Mouse (Mus musculus) limb, embryonic 12.5 days (tissue): ENCODE data around the gene Metrn. TPM values are rescaled to one million over a fixed set of nuclear protein-coding genes. Genes with fewer than 3 reads are reported as not detected.

ENCODE experiments used
- ATAC-seq: fragments of 200-750 bp; cut with Nextera tagmentation; 2 replicates; pipeline ENCODE4 v1.8.0; 2017; ENCODE audit warnings: low read depth, moderate TSS enrichment; ENCODE audit not compliant: insufficient number of reproducible peaks, insufficient read depth, low FRiP score, low TSS enrichment
- H3K27ac ChIP-seq: fragments of 300-500 bp; sonication (generic); 2 replicates; pipeline ENCODE4 v1.5.1; 2016; ENCODE audit warnings: mild to moderate bottlenecking, moderate library complexity
- H3K27me3 ChIP-seq: fragments of 300-500 bp; sonication (generic); 2 replicates; pipeline ENCODE4 v1.6.1; 2016; ENCODE audit warnings: mild to moderate bottlenecking, moderate library complexity
- H3K36me3 ChIP-seq: fragments of 300-500 bp; sonication (generic); 2 replicates; pipeline ENCODE4 v1.6.1; 2016; ENCODE audit warnings: mild to moderate bottlenecking, moderate library complexity
- H3K4me1 ChIP-seq: fragments of 300-500 bp; sonication (generic); replicated peaks from 2 replicates; pipeline ENCODE4 v1.6.1; 2016
- H3K4me2 ChIP-seq: fragments of 300-500 bp; sonication (generic); 2 replicates; pipeline ENCODE4 v1.6.1; 2016; ENCODE audit warnings: mild to moderate bottlenecking, moderate library complexity
- H3K4me3 ChIP-seq: fragments of 300-500 bp; sonication (generic); replicated peaks from 2 replicates; pipeline ENCODE4 v1.5.1; 2016; ENCODE audit warnings: mild to moderate bottlenecking
- H3K9ac ChIP-seq: fragments of 300-500 bp; sonication (generic); replicated peaks from 2 replicates; pipeline ENCODE4 v1.6.1; 2016; ENCODE audit warnings: mild to moderate bottlenecking, moderate library complexity
- H3K9me3 ChIP-seq: fragments of 300-500 bp; sonication (generic); 2 replicates; pipeline ENCODE4 v1.6.1; 2016; ENCODE audit warnings: mild to moderate bottlenecking, moderate library complexity
- WGBS: fragments of 180-500 bp; shearing (Covaris S2); methylation state at CpG from one replicate; pipeline ENCODE4 v1.1.7; 2016; 5-methylcytosine and 5-hydroxymethylcytosine counted together
- polyA plus RNA-seq: library from polyadenylated mRNA; unstranded; fragments of >200 nt; fragmentation: Nextera tagmentation; extraction: Ambion mirVana; gene quantifications from 2 replicates; pipeline ENCODE4 v1.2.1, GENCODE M21; 2016

Gene Metrn
- polyA plus RNA-seq, 1 experiment from 2014 or later = 50.5 TPM

- Histone ChIP-seq H3K9ac (no peak overlapping the region), H3K4me3 (no peak overlapping the region), H3K4me2 (no peak overlapping the region), H3K27ac (no peak overlapping the region), H3K4me1 (peaks cover 10% of the 10 kb centered on the region), H3K9me3 (no peaks in the 10 kb centered on the region), H3K27me3 (no peaks in the 10 kb centered on the region; the same call in 1 of the 2 replicates), H3K36me3 (no peaks in the 10 kb centered on the region)
- no peak for ATAC-seq
- 74% methylated on average over 8 of the region's 8 CpGs for WGBS
Observed at GRCm38 (mm10) chr17:25760148-25760547, 36.8 kb downstream of the Metrn start.

DNA sequence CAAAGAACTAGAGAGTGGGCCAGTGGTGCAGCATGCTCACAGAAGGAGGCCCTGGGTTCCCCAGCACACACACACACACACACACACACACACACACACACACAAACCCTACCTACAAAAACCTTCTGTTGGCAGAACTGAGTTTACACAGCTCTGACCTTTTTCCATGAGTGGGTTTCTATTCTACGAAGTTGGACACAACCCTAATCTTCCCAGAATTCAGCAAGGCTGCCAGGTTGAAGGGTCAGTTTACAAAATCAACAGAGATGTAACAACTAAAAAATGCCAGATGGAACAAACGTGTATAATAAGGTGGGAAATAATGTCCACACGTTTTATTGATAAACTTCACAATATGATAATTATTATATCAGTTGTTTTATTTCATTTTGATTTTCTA lies 39.2 kb downstream of the Metrn start:
- H3K4me1 ChIP-seq = peaks cover 10% of the 10 kb centered on the region
- H3K27ac ChIP-seq = no peak overlapping the region
- H3K9ac ChIP-seq = no peak overlapping the region
- no peak overlapping the region for H3K4me2 ChIP-seq
- no peaks in the 10 kb centered on the region for H3K36me3 ChIP-seq
- no peaks in the 10 kb centered on the region; the same call in 1 of the 2 replicates for H3K27me3 ChIP-seq
- ATAC-seq = no peak
- WGBS = 76% methylated on average over 3 of the region's 3 CpGs
- no peak overlapping the region for H3K4me3 ChIP-seq
- H3K9me3 ChIP-seq = no peaks in the 10 kb centered on the region

DNA sequence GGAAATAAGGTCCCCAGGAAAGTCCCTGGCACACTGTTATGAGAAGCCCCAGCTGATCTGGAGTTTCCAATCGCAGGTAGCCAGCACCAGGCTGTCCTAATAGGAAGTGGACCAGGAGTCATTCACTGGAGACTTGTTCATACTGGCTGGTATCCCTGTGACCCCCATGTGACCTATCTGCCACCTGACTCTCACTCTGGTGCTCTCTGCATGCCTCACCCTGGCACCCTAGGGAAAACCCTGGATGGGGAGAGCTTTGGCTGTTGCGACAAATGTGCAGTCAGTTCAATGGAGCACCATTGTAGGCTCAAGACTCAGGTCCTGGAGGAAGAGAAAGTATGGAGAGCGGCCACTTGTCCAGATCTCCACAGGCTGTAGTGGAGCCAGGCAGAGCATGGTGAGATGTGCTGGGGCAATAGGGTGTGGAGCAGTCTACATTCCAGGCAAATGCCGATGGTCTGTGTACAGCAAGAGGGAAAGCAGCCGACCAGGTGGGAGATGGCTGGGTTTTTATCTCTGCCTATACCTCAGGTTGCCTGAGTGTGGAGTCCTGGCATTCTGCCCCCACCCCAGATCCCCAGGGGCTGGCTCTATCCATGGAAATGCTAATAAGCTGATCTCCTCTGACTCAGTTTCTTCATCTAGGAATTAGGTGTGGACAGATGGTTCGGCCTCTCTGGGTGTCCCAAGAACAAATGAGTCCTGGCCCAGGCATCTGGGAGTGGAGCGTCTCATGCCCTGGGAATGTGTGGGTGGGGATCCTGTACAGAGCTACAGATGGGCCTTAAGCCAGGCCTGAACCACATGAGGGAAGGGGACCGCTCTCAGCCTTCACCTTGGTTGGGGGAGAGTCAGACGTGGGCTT lies 40.3 kb downstream of the Metrn start:
- no peak overlapping the region for H3K4me3 ChIP-seq
- H3K27me3 ChIP-seq = no peaks in the 10 kb centered on the region; the same call in 1 of the 2 replicates
- H3K36me3 ChIP-seq = no peaks in the 10 kb centered on the region
- no peak overlapping the region for H3K9ac ChIP-seq
- no peak for ATAC-seq
- no peaks in the 10 kb centered on the region for H3K9me3 ChIP-seq
- WGBS = 82% methylated on average over 9 of the region's 9 CpGs
- no peak overlapping the region for H3K4me2 ChIP-seq
- H3K27ac ChIP-seq = no peak overlapping the region
- H3K4me1 ChIP-seq = peaks cover 11% of the 10 kb centered on the region

- ATAC-seq = no peak
- Histone ChIP-seq H3K27ac (no peak overlapping the region), H3K4me1 (peaks cover 16% of the 10 kb centered on the region), H3K4me3 (no peak overlapping the region), H3K36me3 (no peaks in the 10 kb centered on the region), H3K9ac (no peak overlapping the region), H3K4me2 (no peak overlapping the region), H3K27me3 (no peaks in the 10 kb centered on the region; the same call in 1 of the 2 replicates), H3K9me3 (no peaks in the 10 kb centered on the region)
- 42% methylated on average over 4 of the region's 4 CpGs for WGBS
Observed at GRCm38 (mm10) chr17:25755627-25756377, 41.1 kb downstream of the Metrn start.

- no peak for ATAC-seq
- H3K4me1 ChIP-seq = peaks cover 16% of the 10 kb centered on the region
- no peaks in the 10 kb centered on the region for H3K36me3 ChIP-seq
- no peaks in the 10 kb centered on the region; the same call in 1 of the 2 replicates for H3K27me3 ChIP-seq
- no peak overlapping the region for H3K9ac ChIP-seq
- H3K4me3 ChIP-seq = no peak overlapping the region
- 86% methylated on average over 4 of the region's 4 CpGs for WGBS
- H3K9me3 ChIP-seq = no peaks in the 10 kb centered on the region
- no peak overlapping the region for H3K4me2 ChIP-seq
- H3K27ac ChIP-seq = no peak overlapping the region
Observed at GRCm38 (mm10) chr17:25755086-25755485, 41.9 kb downstream of the Metrn start.

DNA sequence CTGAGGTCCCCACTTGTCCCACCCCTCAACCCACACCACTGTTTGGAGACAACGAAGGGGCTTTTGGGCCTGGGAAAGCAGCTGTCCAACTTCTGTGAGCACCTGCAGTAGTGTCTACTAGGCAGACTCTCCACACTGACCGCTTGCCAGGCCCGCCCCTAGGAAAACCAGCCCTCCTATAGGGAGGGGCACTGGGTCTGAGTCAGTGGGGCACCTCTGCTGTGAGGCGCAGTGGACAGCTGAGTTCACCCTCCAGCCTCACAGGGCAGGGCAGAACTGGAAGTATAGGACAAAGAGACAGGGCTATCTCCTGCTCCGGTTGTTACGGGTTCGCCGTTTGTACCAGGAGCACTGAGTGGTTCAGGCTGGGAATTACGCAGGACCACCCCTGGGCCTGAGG lies 42.7 kb downstream of the Metrn start, which contains the start of gene Msln:
Gene Msln (minus strand): TSS at position 138 of the 400 bp plus-strand sequence.
- no peak within 1 kb of the TSS for H3K27ac ChIP-seq
- WGBS = 84% methylated on average over 9 of the region's 9 CpGs

DNA sequence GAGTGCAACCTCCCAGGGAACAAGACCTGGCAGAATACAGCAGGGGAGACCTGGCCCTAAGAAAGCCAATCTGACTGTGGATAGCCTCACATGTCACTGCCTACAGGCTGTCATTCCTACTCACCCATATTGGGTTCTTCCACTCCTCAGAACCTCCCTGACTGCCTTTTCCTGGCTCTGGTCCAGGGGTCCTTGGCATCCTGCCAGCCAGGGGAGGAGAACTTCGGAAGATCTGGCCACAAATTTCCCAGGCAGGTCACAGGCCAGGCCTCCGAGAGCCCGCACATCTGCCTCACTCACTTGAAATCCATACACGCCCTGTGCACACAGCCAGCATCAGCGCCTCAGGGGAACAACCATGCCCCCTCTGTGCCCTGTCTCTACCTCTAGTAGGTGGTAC lies 45.5 kb downstream of the Metrn start:
- ATAC-seq = no peak
- Histone ChIP-seq H3K27ac (no peak overlapping the region), H3K4me2 (no peak overlapping the region), H3K9me3 (no peaks in the 10 kb centered on the region), H3K4me1 (peaks cover 16% of the 10 kb centered on the region), H3K27me3 (no peaks in the 10 kb centered on the region), H3K36me3 (no peaks in the 10 kb centered on the region), H3K4me3 (no peak overlapping the region), H3K9ac (peak overlapping the region; percentile 35; the same call in 1 of the 2 replicates)
- 59% methylated on average over 5 of the region's 5 CpGs for WGBS

More for the DNA sequence above, 42.7 kb downstream of the Metrn start, which contains the start of gene Msln:
- no peaks in the 10 kb centered on the region for H3K36me3 ChIP-seq
- no peak within 1 kb of the TSS for H3K4me2 ChIP-seq
- no peaks in the 10 kb centered on the region; the same call in 1 of the 2 replicates for H3K27me3 ChIP-seq
- no peak within 1 kb of the TSS for H3K9ac ChIP-seq
- no peak within 1 kb of the TSS for H3K4me3 ChIP-seq
- peaks cover 16% of the 10 kb centered on the region for H3K4me1 ChIP-seq
- no peaks in the 10 kb centered on the region for H3K9me3 ChIP-seq
- ATAC-seq = 0 out of 2 replicates have a peak, but pooled peaks have one; percentile 9

GRCm38 (mm10) chr17:25749314-25749713 lies 47.6 kb downstream of the Metrn start:
- Histone ChIP-seq H3K4me3 (no peak overlapping the region), H3K27ac (no peak overlapping the region), H3K9me3 (no peaks in the 10 kb centered on the region), H3K4me1 (peaks cover 6% of the 10 kb centered on the region; the same call in 1 of the 2 replicates), H3K9ac (no peak overlapping the region), H3K27me3 (no peaks in the 10 kb centered on the region), H3K36me3 (no peaks in the 10 kb centered on the region), H3K4me2 (no peak overlapping the region)
- WGBS = 78% methylated on average over 6 of the region's 6 CpGs
- ATAC-seq = no peak

GRCm38 (mm10) chr17:25748238-25748637 lies 48.7 kb downstream of the Metrn start:
- Histone ChIP-seq H3K4me1 (peaks cover 6% of the 10 kb centered on the region; the same call in 1 of the 2 replicates), H3K9me3 (no peaks in the 10 kb centered on the region), H3K27ac (no peak overlapping the region), H3K27me3 (no peaks in the 10 kb centered on the region), H3K4me3 (no peak overlapping the region), H3K9ac (no peak overlapping the region), H3K36me3 (no peaks in the 10 kb centered on the region), H3K4me2 (no peak overlapping the region)
- no peak for ATAC-seq
- WGBS = 91% methylated on average over 4 of the region's 4 CpGs

DNA sequence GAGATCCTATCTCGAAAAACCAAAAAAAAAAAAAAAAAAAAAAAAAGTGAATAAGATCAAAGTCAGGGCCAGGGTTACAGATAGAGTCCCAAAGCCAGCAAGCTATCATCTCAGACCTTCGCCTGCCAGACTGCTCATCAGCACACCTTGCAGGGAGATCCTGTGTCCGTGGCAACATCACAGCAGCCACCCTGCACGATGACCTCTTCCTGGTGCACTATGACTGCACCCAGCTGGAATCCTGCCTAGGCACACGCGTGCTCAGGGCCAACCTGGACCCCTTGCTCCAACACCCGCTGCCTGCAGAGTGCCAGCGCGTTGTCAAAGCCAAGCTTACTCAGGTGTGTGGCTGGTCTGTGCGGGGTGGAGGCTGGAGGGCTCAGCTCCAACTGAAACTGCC lies 52.6 kb downstream of the Metrn start:
- H3K4me3 ChIP-seq = no peak overlapping the region
- no peak overlapping the region for H3K9ac ChIP-seq
- WGBS = 78% methylated on average over 10 of the region's 10 CpGs
- no peaks in the 10 kb centered on the region for H3K36me3 ChIP-seq
- H3K27ac ChIP-seq = no peak overlapping the region
- no peaks in the 10 kb centered on the region for H3K9me3 ChIP-seq
- no peaks in the 10 kb centered on the region for H3K4me1 ChIP-seq
- H3K4me2 ChIP-seq = no peak overlapping the region
- 0 out of 2 replicates have a peak, but pooled peaks cover 9% of the 10 kb centered on the region for H3K27me3 ChIP-seq
- no peak for ATAC-seq

- no peaks in the 10 kb centered on the region for H3K36me3 ChIP-seq
- H3K27me3 ChIP-seq = 0 out of 2 replicates have a peak, but pooled peaks cover 9% of the 10 kb centered on the region
- no peak overlapping the region for H3K9ac ChIP-seq
- H3K4me3 ChIP-seq = no peak overlapping the region
- no peaks in the 10 kb centered on the region for H3K4me1 ChIP-seq
- ATAC-seq = no peak
- H3K4me2 ChIP-seq = no peak overlapping the region
- H3K9me3 ChIP-seq = no peaks in the 10 kb centered on the region
- 91% methylated on average over 9 of the region's 9 CpGs for WGBS
- H3K27ac ChIP-seq = no peak overlapping the region
Observed at GRCm38 (mm10) chr17:25743831-25744230, 53.1 kb downstream of the Metrn start.
